Mouse (Mus musculus) induced T-regulatory cell, adult 2 months (primary cell): Measurements from ENCODE around the gene Sp4.
A peak's percentile ranks its signal among the peaks of the same experiment; 100 is the strongest.

ENCODE experiments used
- DNase-seq: peaks from one replicate; pipeline ENCODE4 v3.0.0-alpha.2; 2012; ENCODE audit warnings: low read depth

Sp4 gene

DNA sequence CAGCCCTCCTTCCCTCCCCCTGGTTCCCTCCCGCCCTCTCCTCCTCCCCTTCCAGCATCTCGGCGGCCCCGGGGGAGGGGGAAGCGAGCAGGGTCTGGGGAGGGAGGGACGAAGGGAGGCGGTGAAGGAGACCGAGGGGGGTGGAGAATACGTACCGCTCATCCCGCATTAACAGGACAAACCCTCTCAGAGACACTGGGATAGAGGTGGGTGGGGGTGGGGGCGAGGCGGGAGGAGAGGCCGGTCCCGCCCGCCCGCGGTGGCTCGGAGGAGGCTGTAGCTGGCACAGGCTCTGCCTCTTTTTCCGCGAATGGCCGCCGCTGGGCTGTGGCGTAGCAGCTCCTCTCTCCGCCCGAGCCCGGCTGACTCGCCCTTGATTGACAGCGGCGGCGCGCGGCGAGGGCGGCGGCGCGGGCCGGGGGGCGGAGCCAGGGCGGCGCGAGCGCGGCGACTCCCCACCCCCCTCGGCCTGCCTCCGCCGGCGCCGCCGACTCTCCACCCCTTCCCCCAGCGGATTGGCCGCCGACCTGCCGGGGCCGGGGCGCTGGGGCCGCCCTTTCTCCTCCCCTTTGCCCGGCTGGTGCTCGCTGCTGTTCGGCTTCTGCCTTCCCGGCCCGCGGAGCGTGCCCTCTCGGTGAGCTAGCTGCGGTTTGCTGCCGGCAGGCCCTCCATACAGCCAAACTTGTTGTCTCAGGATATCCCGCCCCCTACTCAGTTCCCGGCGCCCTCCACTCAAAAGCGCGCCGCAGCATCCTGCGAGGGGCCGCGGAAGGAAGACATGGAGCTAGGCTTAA lies at the start of gene Sp4:
Sp4 (minus strand) TSS at position 369 of the 794 bp plus-strand sequence.
- DNase-seq: peak; percentile 96

DNA sequence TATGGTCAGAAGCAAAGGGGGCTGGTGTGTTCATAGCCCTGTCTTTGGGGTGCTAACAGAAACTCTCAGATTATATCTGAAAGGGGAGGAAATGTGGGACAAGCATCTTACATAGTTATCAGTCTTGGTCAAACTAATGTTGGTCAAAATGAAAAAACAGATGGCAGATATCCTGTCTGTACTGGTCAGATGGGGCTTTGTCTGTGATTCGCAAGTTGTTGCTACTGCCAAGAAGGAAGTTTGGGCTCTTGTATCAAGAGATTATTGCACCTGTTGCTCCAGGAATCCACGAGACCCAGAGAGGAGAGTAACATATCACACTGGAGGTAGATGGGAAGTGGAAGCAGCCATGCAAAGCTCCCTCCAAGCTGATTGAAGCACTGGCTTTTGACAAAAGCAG lies 37.9 kb upstream of the Sp4 start:
- no peak for DNase-seq

GRCm38 (mm10) chr12:118338243-118338642 lies 37.0 kb upstream of the Sp4 start:
- DNase-seq: no peak

DNA sequence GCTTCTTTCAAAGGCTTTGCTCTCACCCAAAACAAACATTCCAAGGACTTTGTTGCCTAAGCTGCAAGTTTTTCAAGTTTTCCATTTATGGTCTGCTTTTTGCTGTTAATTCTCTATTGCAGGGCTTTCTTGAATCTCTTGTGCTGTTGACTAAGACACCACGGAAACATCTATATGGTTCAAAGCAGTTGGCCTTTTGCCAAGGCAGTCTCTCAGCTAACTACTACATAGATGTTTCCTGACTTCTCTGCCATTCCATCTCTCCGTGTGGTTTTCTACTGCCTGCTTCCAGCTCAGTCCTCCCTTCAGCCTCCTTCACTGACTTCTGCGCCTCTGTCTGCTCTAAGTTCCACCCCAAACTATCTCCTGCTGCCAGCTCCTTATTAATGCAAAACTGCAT lies 36.1 kb upstream of the Sp4 start:
- no peak for DNase-seq

DNA sequence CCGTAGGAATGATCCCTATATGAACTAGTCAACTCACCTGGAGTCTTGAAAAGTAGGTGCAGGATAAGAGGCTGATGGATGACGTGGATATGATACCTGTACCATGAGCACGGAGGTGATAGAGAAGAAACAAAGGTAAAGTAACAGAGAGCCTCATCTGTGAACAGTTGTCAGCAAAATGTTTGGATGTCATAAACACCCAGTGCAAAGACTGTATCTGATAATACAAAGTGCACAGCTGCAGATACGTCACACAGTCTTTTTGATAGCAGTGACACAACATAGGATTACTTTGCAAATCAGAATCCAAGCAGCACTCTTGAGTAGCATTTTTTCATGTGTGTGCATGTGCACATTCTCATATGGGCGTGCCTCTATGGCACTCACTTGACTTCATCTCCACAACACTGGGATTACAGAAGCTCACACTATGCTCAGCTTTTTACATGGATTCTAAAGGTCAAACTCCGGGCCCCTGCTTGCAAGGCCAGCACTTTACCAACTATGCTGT lies 27.6 kb upstream of the Sp4 start:
- no peak for DNase-seq

GRCm38 (mm10) chr12:118327566-118327965 lies 26.3 kb upstream of the Sp4 start:
- no peak for DNase-seq

GRCm38 (mm10) chr12:118326161-118326560 lies 24.9 kb upstream of the Sp4 start:
- DNase-seq: no peak

DNA sequence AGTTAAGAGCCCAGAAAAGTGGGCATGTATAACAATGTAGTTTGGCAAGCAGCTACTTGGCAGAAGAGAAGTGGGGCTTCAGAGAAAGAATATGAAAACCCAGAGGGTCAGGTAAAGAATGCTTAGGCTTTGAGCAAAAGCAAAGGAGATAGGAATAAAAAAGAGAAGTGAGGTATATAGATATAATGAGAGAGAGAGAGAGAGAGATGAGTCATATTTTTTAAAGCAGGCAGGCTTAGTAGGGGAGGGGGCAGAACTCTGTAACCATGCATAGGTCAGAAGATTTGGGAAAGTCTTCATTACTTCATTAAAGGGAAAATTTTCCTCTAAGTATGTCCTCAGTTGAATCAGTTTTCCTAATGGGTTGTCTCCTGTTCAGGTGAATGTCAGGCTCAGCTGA lies 18.8 kb upstream of the Sp4 start:
- no peak for DNase-seq

DNA sequence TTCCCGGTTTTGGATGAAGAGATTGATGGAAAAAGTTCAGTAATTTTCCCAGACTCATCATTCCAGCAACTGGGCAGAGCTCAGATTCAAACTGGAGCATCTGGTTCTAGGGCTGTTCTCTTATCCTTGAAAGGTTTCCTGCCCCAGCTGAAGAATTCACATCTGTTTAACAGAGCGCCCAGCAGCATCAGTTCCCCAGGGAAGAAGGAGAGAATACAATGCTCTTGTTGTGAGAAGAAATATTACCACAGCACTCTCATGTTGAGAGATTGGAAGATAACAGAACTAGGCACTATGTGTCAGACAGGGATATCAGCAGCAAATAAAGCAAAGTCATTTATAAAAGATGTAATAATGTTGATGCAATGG lies 13.2 kb upstream of the Sp4 start:
- DNase-seq: no peak

- no peak for DNase-seq
These were observed 12.7 kb upstream of the Sp4 start for GRCm38 (mm10) chr12:118313805-118314476.

GRCm38 (mm10) chr12:118303586-118303985 lies 2.3 kb upstream of the Sp4 start:
- no peak for DNase-seq

GRCm38 (mm10) chr12:118303066-118303465 lies 1.8 kb upstream of the Sp4 start:
- peak; percentile 20 for DNase-seq

DNA sequence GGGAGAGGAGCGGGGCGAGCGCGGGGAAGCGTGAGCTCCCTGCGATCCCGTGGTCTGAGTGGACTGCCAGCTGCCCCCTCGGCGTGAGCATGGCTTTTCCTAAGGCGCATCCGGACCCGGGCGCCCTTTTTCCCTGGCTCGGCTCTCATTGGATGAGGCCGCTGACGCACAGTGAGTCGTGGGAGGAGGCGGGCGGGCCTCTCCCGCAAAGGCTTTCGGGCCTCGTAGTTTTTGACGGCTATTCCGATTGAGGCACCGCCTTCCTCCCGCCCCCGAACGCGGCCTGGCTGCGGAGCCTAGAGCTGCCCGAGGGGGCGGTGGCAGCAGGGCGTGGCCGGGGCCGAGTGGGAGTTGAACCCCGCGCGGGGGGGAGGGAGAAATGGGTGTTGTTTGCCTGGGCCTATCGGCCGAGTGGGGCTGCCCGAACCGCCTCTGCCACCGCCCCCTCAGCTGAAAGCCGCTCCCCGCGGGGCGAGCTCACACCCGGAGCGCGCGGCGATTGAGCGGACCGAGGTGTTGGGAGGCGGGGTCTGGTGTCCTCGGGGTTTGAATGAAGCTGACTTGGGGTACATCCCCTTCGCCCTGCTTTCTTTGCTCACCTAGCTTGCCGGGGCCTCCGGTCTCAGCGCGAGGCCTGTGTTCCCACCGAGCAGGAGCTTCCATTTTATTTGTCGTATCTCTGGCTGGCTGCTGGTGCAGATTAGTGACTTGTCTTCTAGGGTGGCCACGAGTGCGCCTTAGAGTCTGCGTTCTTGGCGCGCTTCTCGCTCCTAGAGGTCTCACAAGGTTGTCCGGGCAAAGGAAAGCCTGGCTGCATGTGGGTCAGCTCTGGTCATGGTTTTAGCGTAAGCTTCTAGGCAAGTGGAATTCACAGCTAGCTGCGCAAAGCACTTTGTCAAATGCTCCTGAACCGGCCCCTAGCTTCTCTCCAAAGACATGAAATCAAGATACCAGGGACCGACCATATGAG lies 911 bp upstream of the Sp4 start:
- DNase-seq: peak; percentile 99

- no peak for DNase-seq
These were observed 527 bp downstream of the Sp4 start for GRCm38 (mm10) chr12:118300754-118301071.

GRCm38 (mm10) chr12:118299956-118300355 lies 1.3 kb downstream of the Sp4 start:
- peak; percentile 47 for DNase-seq

DNA sequence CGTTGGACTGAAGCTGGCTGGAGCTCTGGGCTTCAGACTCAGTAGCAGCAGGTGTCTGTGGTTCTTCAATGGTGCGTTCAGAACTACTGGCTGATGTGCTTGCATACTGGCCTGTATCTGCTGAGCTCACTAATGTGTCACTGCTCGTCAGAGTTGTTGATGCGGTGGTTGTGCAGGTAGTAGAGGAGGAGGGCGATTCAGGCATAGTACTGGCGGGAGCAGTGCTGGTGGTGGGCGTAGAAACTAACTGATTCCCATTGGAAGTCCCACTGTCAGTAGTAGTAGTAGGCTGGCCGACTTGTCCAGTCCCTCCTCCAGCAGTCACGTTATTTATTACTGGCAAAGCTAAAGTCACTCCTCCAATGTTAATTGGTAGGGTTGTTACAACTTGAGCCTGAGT lies 2.1 kb downstream of the Sp4 start:
- DNase-seq: no peak

- no peak for DNase-seq
These were observed 2.7 kb downstream of the Sp4 start for GRCm38 (mm10) chr12:118298516-118298915.

DNA sequence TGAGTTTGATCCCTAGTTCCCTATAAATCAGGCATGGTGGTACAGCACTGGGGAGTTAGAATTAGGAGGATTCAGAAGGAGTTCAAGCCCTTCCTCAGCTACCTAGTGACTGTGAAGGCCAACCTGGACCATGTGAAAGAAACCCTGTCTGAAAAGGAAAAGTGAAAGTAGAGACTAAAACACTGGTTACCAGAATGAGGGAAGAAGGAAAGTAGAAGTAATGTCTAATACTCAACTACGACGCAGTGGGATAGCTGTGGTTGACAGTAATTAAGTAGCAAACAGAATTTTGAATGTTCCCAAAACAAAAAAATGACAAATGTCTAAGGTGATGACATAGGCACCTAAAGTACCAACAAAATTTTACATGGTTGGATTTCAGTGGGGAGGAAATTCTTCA lies 5.0 kb downstream of the Sp4 start:
- DNase-seq: peak; percentile 70

DNA sequence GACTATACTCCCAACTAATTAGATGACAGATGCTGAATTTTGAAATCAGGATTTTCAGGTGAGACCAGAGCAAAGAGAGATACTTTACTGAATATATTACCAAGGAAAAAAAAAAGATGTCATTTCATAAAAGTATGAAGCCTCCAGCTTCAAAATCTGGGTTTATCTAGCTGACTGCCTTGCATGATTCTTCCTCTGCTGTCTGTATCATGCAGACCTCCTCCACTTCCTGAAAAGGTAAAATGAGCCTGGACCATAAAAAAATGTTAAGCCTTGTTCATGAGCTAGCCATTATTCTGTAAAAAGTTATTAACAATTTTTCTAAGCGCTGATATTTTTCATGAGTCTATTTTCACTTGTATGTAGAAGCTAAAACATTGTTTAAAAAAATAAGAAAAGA lies 5.4 kb downstream of the Sp4 start:
- no peak for DNase-seq

DNA sequence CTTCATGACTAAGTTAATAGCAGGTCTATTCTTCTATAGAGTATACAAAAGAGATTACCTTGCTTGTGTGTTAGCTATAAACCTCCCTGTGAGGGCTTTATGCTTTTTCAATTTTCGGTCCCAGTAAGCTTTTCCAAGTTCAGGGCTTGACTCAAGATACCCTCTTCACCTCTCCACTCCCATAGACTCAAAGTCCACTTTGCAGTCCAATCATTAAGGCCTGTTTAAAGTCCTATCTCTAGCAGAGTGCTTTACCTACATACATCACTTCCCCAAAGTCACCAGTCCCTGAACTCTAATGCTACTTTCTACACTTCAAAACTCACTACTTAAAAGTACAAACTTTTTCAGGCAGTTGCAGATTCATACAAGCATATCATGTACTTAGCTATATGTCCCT lies 12.3 kb downstream of the Sp4 start:
- DNase-seq: no peak

GRCm38 (mm10) chr12:118285099-118285498 lies 16.1 kb downstream of the Sp4 start:
- no peak for DNase-seq

GRCm38 (mm10) chr12:118281961-118282360 lies 19.3 kb downstream of the Sp4 start:
- no peak for DNase-seq

DNA sequence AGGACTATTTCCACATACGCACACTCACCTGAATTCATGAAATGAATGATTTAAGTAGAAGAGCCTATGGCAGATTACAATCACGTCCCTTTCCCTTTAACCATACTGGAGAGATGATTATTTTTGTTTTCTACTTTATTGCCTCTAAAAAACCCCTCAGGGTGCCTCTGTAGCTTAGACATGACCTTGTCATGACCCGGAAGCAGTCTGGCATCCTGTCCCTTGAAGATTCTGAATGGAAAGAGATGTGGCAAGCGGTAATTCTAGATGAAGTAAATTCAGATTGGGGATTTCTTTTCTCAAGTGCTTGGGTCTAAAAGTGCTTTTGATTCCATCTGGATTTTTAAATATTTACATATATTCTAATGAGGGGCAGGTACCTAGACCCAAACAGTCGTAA lies 24.9 kb downstream of the Sp4 start:
- DNase-seq: peak; percentile 67
